Mouse (Mus musculus) erythroblast, embryonic 14.5 days (primary cell): ENCODE measurements around the gene Lef1.

Source experiments
- GATA1 ChIP-seq: IDR thresholded peaks from 2 replicates; pipeline ENCODE4 v1.6.1; 2012; ENCODE audit warnings: low read length, inconsistent platforms, mixed read lengths
- TAL1 ChIP-seq: IDR thresholded peaks from 3 replicates; pipeline ENCODE4 v1.6.1; 2012; ENCODE audit warnings: low read length, inconsistent platforms, mixed read lengths

GRCm38 (mm10) chr3:131116116-131116515 is 5.8 kb downstream of the Lef1 start:
- no peak for TF ChIP-seq GATA1
- TF ChIP-seq TAL1: no peak
